Mouse (Mus musculus): Measurements from ENCODE around the gene Tmem156.

- TF ChIP-seq POLR2A (IDR thresholded peaks at IDR 0.05; ENCODE audit: extremely low read depth, insufficient read depth, low read length) (no peak), CTCF (IDR thresholded peaks at IDR 0.05; ENCODE audit: extremely low read depth, insufficient read depth, low read length) (no peak)
Observed at GRCm38 (mm10) chr5:65091921-65092320, at the start of gene Tmem156.

Data from cortical plate, adult 2 months (tissue).